Mouse (Mus musculus) G1E-ER4 (cell line): Measurements from ENCODE around the gene Aqp9. TPM values are rescaled to one million over a fixed set of nuclear protein-coding genes. Genes with fewer than 3 reads are reported as not detected.
A peak's percentile ranks its signal among the peaks of the same experiment; 100 is the strongest.

Experiments used
- GATA1 ChIP-seq: IDR thresholded peaks from one replicate; pipeline ENCODE4 v1.8.0; 2012; ENCODE audit warnings: low read length, inconsistent platforms
- polyA plus RNA-seq: library from polyadenylated mRNA; stranded (reverse); fragments of >175 nt; gene quantifications from 2 replicates; pipeline ENCODE4 v1.2.3, GENCODE M21; 2012

Gene Aqp9
- 0.06 and 0.21 TPM in 2 replicates for polyA plus RNA-seq

- no peak for TF ChIP-seq GATA1
Observed at GRCm38 (mm10) chr9:71168511-71168910, at the start of gene Aqp9. TSS of gene Aqp9 (minus strand) at chr9:71168682.

GRCm38 (mm10) chr9:71217793-71218095 lies 49.3 kb upstream of the Aqp9 start:
- no peak for TF ChIP-seq GATA1

GRCm38 (mm10) chr9:71216996-71217792 lies 48.7 kb upstream of the Aqp9 start:
- TF ChIP-seq GATA1 = no peak

DNA sequence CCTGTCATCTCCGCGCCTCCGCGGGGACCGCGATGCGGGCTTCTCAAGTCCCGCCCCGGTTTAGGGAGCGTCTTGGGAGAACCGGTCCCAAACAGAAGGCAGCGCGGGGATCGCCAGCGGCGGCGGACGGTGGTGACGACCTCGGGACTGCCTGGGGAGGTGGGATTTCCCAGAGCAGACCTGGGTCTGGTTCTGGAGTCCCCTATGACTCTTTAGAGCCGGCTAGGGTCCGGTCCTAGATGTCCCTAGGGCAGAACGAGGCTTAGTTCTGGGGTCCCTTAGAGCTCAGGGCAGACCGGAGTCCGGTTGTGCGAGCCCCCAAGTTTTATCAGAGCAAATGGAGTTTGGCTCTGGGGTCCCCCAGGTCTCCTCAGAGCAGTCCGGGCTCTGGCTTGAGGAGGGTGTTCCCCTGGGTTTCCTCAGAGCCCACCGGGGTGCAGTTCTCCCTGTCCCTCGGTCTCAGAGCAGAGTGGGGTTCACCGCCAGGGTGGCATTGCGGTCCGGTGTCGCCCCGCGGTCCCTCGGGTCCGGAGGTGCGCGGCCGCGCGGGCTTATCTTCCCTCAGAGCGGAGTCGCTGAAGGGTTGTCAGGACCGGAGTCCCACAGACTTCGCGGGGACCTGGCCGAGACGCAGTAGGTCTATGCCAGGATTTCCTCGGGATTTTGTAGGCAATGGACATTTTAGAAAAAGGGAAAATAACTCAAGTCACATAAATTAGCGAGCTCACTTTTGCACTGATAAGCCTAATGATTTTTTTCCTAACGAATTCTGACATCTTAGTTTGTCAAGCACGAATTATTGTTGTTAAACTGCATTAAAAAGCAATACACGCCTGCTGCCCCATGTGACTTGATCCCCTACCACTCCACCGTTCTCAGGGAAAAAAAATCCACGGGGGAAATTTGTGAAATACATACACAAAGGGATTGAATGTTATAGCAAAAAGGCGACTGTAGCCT lies 47.8 kb upstream of the Aqp9 start:
- TF ChIP-seq GATA1 = no peak

DNA sequence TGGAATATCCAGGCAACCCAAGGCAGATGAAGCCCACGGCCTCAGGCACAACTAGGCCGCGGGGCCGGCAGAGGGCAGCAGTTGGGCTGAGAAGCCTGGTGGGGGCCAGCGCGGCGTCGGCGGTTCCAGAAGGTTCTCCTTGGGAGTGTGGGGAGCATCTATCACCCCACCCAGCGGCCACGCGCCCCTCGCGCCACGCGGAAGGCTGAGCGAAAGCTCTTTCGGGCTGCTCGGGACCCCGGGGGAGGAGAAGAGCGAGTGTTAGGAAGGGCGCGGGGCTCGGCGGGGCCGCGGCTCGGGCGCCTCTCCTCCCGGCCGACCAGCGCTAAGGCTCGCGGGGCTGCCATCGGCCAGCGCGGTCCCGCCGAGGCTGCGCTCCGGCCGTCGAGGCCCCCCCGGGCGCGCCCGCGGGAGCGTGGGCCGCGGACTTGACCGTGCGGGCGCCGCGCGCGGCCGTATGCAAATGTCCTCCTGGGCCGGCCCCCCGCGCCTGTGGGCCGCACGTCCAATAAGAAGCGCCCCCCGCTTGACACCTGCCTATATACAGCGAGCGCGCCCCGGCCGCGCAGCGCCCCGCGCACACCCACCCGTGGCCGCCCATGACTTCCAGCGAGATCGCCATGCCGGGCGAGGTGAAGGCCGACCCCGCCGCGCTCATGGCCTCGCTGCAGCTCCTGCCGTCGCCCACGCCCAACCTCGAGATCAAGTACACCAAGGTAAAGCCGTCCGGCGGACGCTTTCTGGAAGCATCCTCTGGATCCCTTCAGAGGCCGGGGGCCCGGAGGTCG lies 47.0 kb upstream of the Aqp9 start, which contains the start of gene Aldh1a2:
Aldh1a2 (plus strand) TSS at position 542 of the 788 bp plus-strand sequence.
- no peak for TF ChIP-seq GATA1

DNA sequence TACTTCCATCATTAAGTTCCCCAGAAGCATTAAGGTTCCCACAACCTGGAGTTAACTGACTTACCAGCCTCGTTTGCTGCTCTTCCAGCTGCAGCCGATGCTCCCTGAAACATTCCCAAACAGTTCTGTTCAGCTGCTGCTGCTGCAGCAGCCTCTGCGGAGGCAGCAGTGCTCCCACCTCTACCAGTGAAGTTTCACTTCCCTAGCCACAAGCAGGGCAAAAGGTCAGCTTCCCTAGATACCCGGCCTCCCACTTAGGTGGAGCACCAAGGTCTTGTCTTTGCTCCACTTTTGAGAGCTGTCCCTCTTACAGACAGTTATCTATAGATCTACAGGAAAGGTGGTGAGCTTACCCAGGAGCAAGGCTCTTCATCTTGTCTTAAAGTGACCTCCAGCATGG lies 45.2 kb upstream of the Aqp9 start:
- no peak for TF ChIP-seq GATA1

- no peak for TF ChIP-seq GATA1
Observed at GRCm38 (mm10) chr9:71210870-71211269, 42.4 kb upstream of the Aqp9 start.

GRCm38 (mm10) chr9:71209299-71209698 lies 40.8 kb upstream of the Aqp9 start:
- TF ChIP-seq GATA1 = no peak

DNA sequence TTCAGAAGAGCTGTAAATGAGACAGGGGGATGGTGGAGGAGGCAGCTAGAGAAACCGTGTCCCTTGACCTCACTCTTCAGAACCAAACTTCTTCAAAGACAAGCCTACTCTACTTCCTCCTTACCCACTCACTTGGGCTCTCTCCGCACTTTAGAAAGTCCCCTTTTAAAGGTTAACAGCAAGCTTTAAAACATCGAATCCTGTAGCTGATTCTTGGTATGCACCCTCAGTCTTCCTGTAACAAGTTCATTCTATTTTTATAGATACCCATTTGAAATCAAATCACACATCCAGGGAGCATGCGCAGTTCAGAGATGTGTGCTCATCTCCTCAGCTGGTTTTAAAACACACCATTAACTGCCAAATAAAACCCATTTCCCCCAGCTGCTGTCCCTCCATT lies 33.8 kb upstream of the Aqp9 start:
- no peak for TF ChIP-seq GATA1

DNA sequence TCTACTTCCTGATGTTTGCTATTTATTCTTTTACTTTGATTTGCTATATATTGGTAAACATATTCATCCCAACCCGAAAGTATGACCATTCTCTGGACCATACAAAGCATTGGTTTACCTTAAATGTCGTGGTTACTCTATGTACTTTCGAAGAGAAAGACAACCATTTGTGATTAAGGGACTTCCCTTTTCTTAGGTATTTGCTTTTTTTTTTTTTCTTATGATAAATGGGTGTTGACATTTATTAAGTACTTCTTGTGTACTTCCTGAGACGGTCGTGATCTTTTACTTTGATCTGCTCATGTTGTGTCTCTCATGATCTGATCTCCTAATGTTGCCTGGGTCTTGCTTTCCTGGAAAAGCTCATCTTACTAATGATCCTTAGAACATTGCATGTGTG lies 30.3 kb upstream of the Aqp9 start:
- no peak for TF ChIP-seq GATA1

GRCm38 (mm10) chr9:71188647-71189415 lies 20.3 kb upstream of the Aqp9 start:
- TF ChIP-seq GATA1 = no peak

GRCm38 (mm10) chr9:71187396-71187795 lies 18.9 kb upstream of the Aqp9 start:
- TF ChIP-seq GATA1 = no peak

GRCm38 (mm10) chr9:71185823-71186222 lies 17.3 kb upstream of the Aqp9 start:
- no peak for TF ChIP-seq GATA1

DNA sequence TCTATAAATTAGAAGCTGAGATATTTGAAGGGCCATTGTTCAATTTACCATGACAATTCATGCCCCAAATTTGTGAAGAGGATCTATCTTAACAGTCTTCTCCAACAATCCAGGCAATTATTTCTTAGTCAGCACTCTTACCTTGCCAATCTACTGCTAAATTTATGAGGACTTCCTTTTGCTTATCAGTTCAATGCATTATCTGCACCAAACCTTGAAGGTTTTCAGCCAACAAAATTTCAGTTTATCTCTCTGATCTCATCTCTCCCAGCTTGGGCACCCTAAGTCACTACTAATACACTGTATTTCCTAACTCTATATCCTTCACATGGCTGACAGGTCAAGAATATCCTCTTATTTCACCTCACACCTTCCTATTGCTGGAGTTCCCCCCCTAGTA lies 16.8 kb upstream of the Aqp9 start:
- TF ChIP-seq GATA1 = peak; percentile 81
